Mouse (Mus musculus): ENCODE data around the gene H3f3a. TPM values are rescaled to one million over a fixed set of nuclear protein-coding genes. Genes with fewer than 3 reads are reported as not detected.

H3f3a gene
- polyA plus RNA-seq, 1 experiment from 2014 or later, result 3,908 TPM

- no peak overlapping the region for H3K27ac ChIP-seq (replicated peaks; ENCODE audit: low read depth, low read length)
- no peaks in the 10 kb centered on the region for H3K4me1 ChIP-seq (ENCODE audit: control insufficient read depth, insufficient read depth, low read length)
- H3K9me3 ChIP-seq (ENCODE audit: control insufficient read depth, low read length), result no peaks in the 10 kb centered on the region
- H3K4me3 ChIP-seq (ENCODE audit: low read depth, low read length), result no peak overlapping the region
- WGBS, result 90% methylated on average over 8 of the region's 8 CpGs
- H3K9ac ChIP-seq (ENCODE audit: low read length), result no peak overlapping the region
- H3K27me3 ChIP-seq (ENCODE audit: control insufficient read depth, insufficient read depth, low read length), result no peaks in the 10 kb centered on the region
- H3K36me3 ChIP-seq (ENCODE audit: control insufficient read depth, insufficient read depth, low read length), result peaks cover 4% of the 10 kb centered on the region; the same call in 1 of the 2 replicates
- H3K4me2 ChIP-seq (ENCODE audit: low read depth, severe bottlenecking), result no peak overlapping the region
- ATAC-seq (ENCODE audit: insufficient number of reproducible peaks, low FRiP score, low TSS enrichment, low read depth) (no peak), DNase-seq (ENCODE audit: low spot score) (no peak)
Measured at GRCm38 (mm10) chr1:180754376-180754775, 59.4 kb downstream of the H3f3a start.

GRCm38 (mm10) chr1:180752115-180752514, 61.6 kb downstream of the H3f3a start:
- no peaks in the 10 kb centered on the region for H3K9me3 ChIP-seq (ENCODE audit: control insufficient read depth, low read length)

More at GRCm38 (mm10) chr1:180752115-180752514, 61.6 kb downstream of the H3f3a start:
- Histone ChIP-seq H3K9ac (ENCODE audit: low read length) (no peak overlapping the region), H3K4me2 (ENCODE audit: low read depth, severe bottlenecking) (no peak overlapping the region), H3K27me3 (ENCODE audit: control insufficient read depth, insufficient read depth, low read length) (no peaks in the 10 kb centered on the region), H3K4me3 (ENCODE audit: low read depth, low read length) (no peak overlapping the region), H3K4me1 (ENCODE audit: control insufficient read depth, insufficient read depth, low read length) (no peaks in the 10 kb centered on the region), H3K27ac (replicated peaks; ENCODE audit: low read depth, low read length) (no peak overlapping the region), H3K36me3 (ENCODE audit: control insufficient read depth, insufficient read depth, low read length) (peaks cover 10% of the 10 kb centered on the region; the same call in 1 of the 2 replicates)
- no peak for ATAC-seq (ENCODE audit: insufficient number of reproducible peaks, low FRiP score, low TSS enrichment, low read depth)
- WGBS, result 94% methylated on average over 11 of the region's 11 CpGs
- DNase-seq (ENCODE audit: low spot score), result no peak

Other genes with a start within 250 kb of the H3f3a start
- gene Parp1, start 245.0 kb downstream of the H3f3a start, polyA plus RNA-seq (2014; fragmentation: Nextera tagmentation; extraction: Ambion mirVana), result 192 and 213 TPM in 2 replicates
- gene Lin9, start 172.8 kb downstream of the H3f3a start, polyA plus RNA-seq (2014; fragmentation: Nextera tagmentation; extraction: Ambion mirVana), result 24.6 and 25.9 TPM in 2 replicates
- 0.15 and 0.18 TPM in 2 replicates for gene Mixl1, start 116.9 kb downstream of the H3f3a start, polyA plus RNA-seq (2014; fragmentation: Nextera tagmentation; extraction: Ambion mirVana)
- gene Acbd3, start 87.9 kb downstream of the H3f3a start, polyA plus RNA-seq (2014; fragmentation: Nextera tagmentation; extraction: Ambion mirVana), result 22.5 and 24.7 TPM in 2 replicates
- gene Sde2, start 37.2 kb upstream of the H3f3a start, polyA plus RNA-seq (2014; fragmentation: Nextera tagmentation; extraction: Ambion mirVana), result 44.1 and 46.9 TPM in 2 replicates
- gene Lefty2, start 79.2 kb upstream of the H3f3a start, polyA plus RNA-seq (2014; fragmentation: Nextera tagmentation; extraction: Ambion mirVana), result 0.08 TPM in 1 of 2 replicates, not detected in the other
- 120 and 137 TPM in 2 replicates for gene Pycr2, start 90.3 kb upstream of the H3f3a start, polyA plus RNA-seq (2014; fragmentation: Nextera tagmentation; extraction: Ambion mirVana)
- gene Lefty1, start 121.1 kb upstream of the H3f3a start, polyA plus RNA-seq (2014; fragmentation: Nextera tagmentation; extraction: Ambion mirVana), result 0.12 and 1.4 TPM in 2 replicates
- gene Tmem63a, start 128.4 kb upstream of the H3f3a start, polyA plus RNA-seq (2014; fragmentation: Nextera tagmentation; extraction: Ambion mirVana), result 5.6 and 6.1 TPM in 2 replicates
- gene Ephx1, start 207.0 kb upstream of the H3f3a start, polyA plus RNA-seq (2014; fragmentation: Nextera tagmentation; extraction: Ambion mirVana), result 1.7 TPM in 2 replicates
- gene 9130409I23Rik, start 237.3 kb upstream of the H3f3a start, polyA plus RNA-seq (2014; fragmentation: Nextera tagmentation; extraction: Ambion mirVana), result not detected in 2 replicates

All from limb, embryonic 11.5 days (tissue).